Mouse (Mus musculus): Measurements from ENCODE around the gene Gdf9. TPM values are rescaled to one million over a fixed set of nuclear protein-coding genes. Genes with fewer than 3 reads are reported as not detected.
A peak's percentile ranks its signal among the peaks of the same experiment; 100 is the strongest.

Gene Gdf9
- polyA plus RNA-seq (2015; fragmentation: Nextera tagmentation; extraction: Ambion mirVana) = 3.9 and 4.7 TPM in 2 replicates

DNA sequence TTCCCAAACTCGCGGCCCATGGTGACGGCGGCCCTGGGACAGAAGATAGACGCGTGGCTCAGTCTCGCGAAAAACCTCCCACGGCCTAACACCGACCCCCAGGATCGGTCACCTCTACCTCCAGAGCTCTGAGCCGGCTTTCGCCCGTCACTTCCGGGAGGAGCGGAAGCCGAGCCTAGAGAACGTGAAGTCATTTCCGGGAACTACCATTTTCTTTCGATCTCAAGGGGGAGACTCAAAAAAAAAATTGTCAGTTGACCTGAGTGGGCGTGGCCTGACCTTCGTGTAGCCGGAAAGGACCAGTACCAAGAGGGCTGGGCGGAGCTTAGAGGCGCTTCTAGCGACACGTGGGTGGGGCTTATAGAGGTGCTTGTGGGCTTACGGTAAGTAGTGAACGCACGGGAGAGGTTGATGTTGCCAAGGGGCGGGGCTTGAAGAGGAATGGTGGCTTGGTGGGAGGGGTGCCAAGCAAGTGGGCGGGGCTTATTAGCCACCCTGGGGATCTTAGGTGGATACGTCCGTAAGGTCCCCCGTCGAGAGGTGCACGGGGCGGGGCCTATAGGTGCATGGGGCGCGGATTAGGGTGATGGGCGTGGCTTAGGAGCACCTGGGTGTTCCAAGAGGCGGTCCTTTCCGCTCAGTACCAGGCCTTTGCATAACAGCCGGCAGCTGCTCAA, at the start of gene Gdf9, which contains the start of gene Uqcrq:
Gdf9 (plus strand) TSS at position 354 of the 677 bp plus-strand sequence.
Uqcrq (minus strand) TSS at position 162 of the 677 bp plus-strand sequence.
- peak within 1 kb of the TSS; percentile 91 for H3K4me2 ChIP-seq (ENCODE audit: low read length)
- peak within 1 kb of the TSS; percentile 85 for H3K4me3 ChIP-seq (replicated peaks; ENCODE audit: low read length)
- WGBS = under 1% methylated on average over 44 of the region's 44 CpGs
- H3K36me3 ChIP-seq (ENCODE audit: control insufficient read depth, insufficient read depth) = peaks cover 6% of the 10 kb centered on the region; the same call in 1 of the 2 replicates
- H3K9ac ChIP-seq (replicated peaks; ENCODE audit: low read depth, low read length) = peak within 1 kb of the TSS; percentile 88
- ATAC-seq = peak; percentile 95
- H3K9me3 ChIP-seq (ENCODE audit: control insufficient read depth, low read length) = no peaks in the 10 kb centered on the region
- peaks cover 15% of the 10 kb centered on the region for H3K4me1 ChIP-seq (replicated peaks; ENCODE audit: control insufficient read depth, insufficient read depth, low read length)
- no peaks in the 10 kb centered on the region for H3K27me3 ChIP-seq (replicated peaks; ENCODE audit: control insufficient read depth, insufficient read depth, low read length)
- H3K27ac ChIP-seq (ENCODE audit: low read length) = peak within 1 kb of the TSS; percentile 73

DNA sequence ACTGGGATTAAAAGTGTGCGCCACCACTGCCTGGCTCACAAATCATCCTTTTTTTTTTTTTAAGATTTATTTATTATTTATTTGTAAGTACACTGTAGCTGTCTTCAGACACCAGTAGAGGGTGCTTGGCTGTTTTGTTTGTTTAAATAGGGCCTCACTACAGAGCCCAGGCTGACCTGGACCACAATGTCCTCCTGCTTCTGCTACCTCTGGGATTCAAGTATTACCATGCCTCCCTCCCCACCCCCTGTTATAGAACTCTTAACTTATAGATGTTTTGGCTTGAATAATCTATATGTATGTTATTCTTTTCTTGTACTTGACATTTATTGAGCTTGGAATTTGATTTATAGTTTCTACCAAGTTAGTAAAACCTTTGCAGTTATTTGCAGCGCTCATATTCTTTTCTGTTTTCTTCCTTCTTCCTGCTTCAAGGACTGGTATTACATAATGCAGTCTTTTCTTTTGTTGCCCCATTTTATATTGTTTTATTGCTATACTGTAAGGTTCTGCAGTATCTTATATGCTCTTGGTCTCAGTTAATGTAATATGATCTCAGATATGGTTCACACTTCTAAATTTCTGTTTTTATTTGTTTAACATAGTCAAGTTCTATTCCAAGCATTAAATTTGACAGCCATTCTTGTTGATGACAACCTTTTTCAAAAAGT, 46.9 kb upstream of the Gdf9 start:
- Histone ChIP-seq H3K9ac (replicated peaks; ENCODE audit: low read depth, low read length) (no peak overlapping the region), H3K27ac (ENCODE audit: low read length) (no peak overlapping the region), H3K27me3 (replicated peaks; ENCODE audit: control insufficient read depth, insufficient read depth, low read length) (no peaks in the 10 kb centered on the region), H3K4me2 (ENCODE audit: low read length) (no peak overlapping the region), H3K36me3 (ENCODE audit: control insufficient read depth, insufficient read depth) (peaks cover 10% of the 10 kb centered on the region), H3K9me3 (ENCODE audit: control insufficient read depth, low read length) (no peaks in the 10 kb centered on the region), H3K4me3 (replicated peaks; ENCODE audit: low read length) (no peak overlapping the region), H3K4me1 (replicated peaks; ENCODE audit: control insufficient read depth, insufficient read depth, low read length) (no peaks in the 10 kb centered on the region)
- WGBS = 96% methylated on average over 2 of the region's 2 CpGs
- ATAC-seq = no peak

DNA sequence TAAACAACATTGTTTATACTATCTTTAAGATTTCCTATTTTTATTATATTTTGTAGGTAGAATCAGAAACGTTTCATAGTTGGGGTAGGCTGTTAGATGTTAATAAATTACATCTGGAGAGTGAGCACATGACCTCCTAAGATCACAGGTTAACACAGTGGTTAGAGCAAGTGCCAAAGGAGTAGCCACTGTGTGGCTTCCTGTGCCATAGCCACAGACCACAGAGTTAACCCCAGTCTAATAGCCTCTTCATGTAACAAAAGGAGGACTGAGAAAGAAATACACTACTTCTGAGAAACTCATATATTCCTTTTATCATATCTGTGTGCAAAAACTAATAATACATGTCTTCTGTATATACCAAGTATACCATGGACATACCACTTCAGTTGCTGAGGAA, 37.0 kb upstream of the Gdf9 start:
- ATAC-seq = no peak
- 97% methylated on average over 1 of the region's 1 CpGs for WGBS
- H3K9me3 ChIP-seq (ENCODE audit: control insufficient read depth, low read length) = no peaks in the 10 kb centered on the region
- no peak overlapping the region for H3K4me2 ChIP-seq (ENCODE audit: low read length)
- H3K4me1 ChIP-seq (replicated peaks; ENCODE audit: control insufficient read depth, insufficient read depth, low read length) = no peaks in the 10 kb centered on the region
- H3K27me3 ChIP-seq (replicated peaks; ENCODE audit: control insufficient read depth, insufficient read depth, low read length) = no peaks in the 10 kb centered on the region
- no peak overlapping the region for H3K9ac ChIP-seq (replicated peaks; ENCODE audit: low read depth, low read length)
- H3K4me3 ChIP-seq (replicated peaks; ENCODE audit: low read length) = no peak overlapping the region
- H3K36me3 ChIP-seq (ENCODE audit: control insufficient read depth, insufficient read depth) = peaks cover 22% of the 10 kb centered on the region
- no peak overlapping the region for H3K27ac ChIP-seq (ENCODE audit: low read length)

DNA sequence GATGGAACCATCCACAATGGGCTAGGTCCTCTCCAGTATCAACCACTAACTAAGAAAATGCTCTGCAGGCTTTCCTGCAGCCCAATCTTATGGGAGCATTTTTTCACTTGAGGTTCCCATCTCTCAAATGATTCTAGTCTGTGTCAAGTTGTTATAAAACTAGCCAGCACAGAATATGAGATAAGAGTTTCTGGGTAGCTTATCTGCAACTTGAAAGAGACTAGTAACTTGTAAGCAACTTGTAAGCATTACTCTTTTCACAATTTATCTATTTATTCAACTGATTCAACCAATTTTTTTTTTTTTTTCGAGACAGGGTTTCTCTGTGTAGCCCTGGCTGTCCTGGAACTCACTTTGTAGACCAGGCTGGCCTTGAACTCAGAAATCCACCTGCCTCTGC, 27.2 kb upstream of the Gdf9 start:
- 100% methylated on average over 1 of the region's 1 CpGs for WGBS
- ATAC-seq = no peak
- H3K27me3 ChIP-seq (replicated peaks; ENCODE audit: control insufficient read depth, insufficient read depth, low read length) = no peaks in the 10 kb centered on the region
- no peak overlapping the region for H3K4me3 ChIP-seq (replicated peaks; ENCODE audit: low read length)
- H3K27ac ChIP-seq (ENCODE audit: low read length) = no peak overlapping the region
- H3K4me1 ChIP-seq (replicated peaks; ENCODE audit: control insufficient read depth, insufficient read depth, low read length) = no peaks in the 10 kb centered on the region
- H3K9ac ChIP-seq (replicated peaks; ENCODE audit: low read depth, low read length) = no peak overlapping the region
- H3K36me3 ChIP-seq (ENCODE audit: control insufficient read depth, insufficient read depth) = peaks cover 41% of the 10 kb centered on the region
- H3K9me3 ChIP-seq (ENCODE audit: control insufficient read depth, low read length) = no peaks in the 10 kb centered on the region
- no peak overlapping the region for H3K4me2 ChIP-seq (ENCODE audit: low read length)

DNA sequence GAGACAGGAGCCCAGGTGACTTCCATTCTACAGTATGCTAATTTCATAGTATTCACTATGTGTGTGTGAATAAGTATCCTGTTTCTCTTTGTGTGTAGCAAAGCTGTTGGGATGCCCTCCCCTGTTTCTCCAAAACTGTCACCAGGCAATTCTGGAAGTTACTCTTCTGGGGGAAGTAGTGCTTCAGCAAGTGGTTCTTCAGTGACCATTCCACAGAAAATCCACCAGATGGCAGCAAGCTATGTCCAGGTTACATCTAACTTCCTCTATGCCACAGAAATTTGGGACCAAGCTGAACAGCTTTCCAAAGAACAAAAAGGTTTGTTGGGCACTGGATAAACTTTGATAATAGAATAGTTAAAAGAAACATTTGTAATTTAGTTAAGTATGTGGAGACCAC, 19.1 kb upstream of the Gdf9 start:
- Histone ChIP-seq H3K9me3 (ENCODE audit: control insufficient read depth, low read length) (no peaks in the 10 kb centered on the region), H3K27ac (ENCODE audit: low read length) (no peak overlapping the region), H3K9ac (replicated peaks; ENCODE audit: low read depth, low read length) (no peak overlapping the region), H3K36me3 (ENCODE audit: control insufficient read depth, insufficient read depth) (peaks cover 56% of the 10 kb centered on the region), H3K4me2 (ENCODE audit: low read length) (no peak overlapping the region), H3K4me1 (replicated peaks; ENCODE audit: control insufficient read depth, insufficient read depth, low read length) (no peaks in the 10 kb centered on the region), H3K27me3 (replicated peaks; ENCODE audit: control insufficient read depth, insufficient read depth, low read length) (no peaks in the 10 kb centered on the region), H3K4me3 (replicated peaks; ENCODE audit: low read length) (no peak overlapping the region)
- ATAC-seq = no peak

DNA sequence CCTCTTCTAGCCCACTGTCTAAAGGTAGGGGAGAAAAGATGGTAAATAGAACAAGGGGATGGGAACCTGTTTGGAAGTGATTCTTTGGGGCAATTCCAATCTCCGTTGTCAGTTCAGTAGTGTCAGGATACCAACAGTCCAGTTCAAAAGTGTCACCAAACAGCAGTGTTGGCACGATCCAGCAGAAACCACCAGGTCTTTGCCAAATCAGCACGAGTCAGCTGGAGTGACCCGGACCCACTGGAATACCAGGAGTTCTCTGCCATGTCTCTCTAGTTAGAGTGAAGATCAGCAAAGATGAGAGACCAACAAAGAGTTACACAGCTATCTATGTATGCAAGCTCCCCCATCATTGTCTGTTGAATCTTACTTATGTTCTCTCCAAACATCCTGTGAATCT, 17.0 kb upstream of the Gdf9 start:
- no peak overlapping the region for H3K4me3 ChIP-seq (replicated peaks; ENCODE audit: low read length)
- peaks cover 62% of the 10 kb centered on the region for H3K36me3 ChIP-seq (ENCODE audit: control insufficient read depth, insufficient read depth)
- no peak overlapping the region for H3K9ac ChIP-seq (replicated peaks; ENCODE audit: low read depth, low read length)
- no peak overlapping the region for H3K4me2 ChIP-seq (ENCODE audit: low read length)
- H3K27ac ChIP-seq (ENCODE audit: low read length) = no peak overlapping the region
- no peaks in the 10 kb centered on the region for H3K4me1 ChIP-seq (replicated peaks; ENCODE audit: control insufficient read depth, insufficient read depth, low read length)
- WGBS = 93% methylated on average over 4 of the region's 4 CpGs
- no peak for ATAC-seq
- H3K27me3 ChIP-seq (replicated peaks; ENCODE audit: control insufficient read depth, insufficient read depth, low read length) = no peaks in the 10 kb centered on the region
- no peaks in the 10 kb centered on the region for H3K9me3 ChIP-seq (ENCODE audit: control insufficient read depth, low read length)

DNA sequence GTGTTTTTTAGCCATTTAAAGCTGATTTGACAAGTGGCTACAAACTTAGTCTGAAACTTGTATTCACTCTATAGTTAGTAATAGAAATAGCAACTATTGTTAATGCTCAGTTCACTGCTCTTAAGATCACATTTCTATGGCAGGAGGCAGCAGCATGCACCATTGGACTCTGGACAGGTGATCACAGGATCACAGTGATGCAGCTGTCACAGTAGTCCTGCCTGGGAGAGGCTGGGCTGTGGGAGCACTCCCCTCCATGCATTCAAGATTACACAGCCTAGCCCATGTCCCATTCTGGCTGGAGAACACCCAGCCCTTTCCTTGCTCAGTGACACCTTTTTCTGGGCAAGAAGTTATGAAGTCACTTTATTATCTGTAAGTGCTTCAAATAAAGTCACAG, 12.8 kb upstream of the Gdf9 start:
- ATAC-seq = no peak
- H3K27me3 ChIP-seq (replicated peaks; ENCODE audit: control insufficient read depth, insufficient read depth, low read length) = no peaks in the 10 kb centered on the region
- H3K9me3 ChIP-seq (ENCODE audit: control insufficient read depth, low read length) = no peaks in the 10 kb centered on the region
- H3K4me1 ChIP-seq (replicated peaks; ENCODE audit: control insufficient read depth, insufficient read depth, low read length) = no peaks in the 10 kb centered on the region
- no peak overlapping the region for H3K4me3 ChIP-seq (replicated peaks; ENCODE audit: low read length)
- H3K9ac ChIP-seq (replicated peaks; ENCODE audit: low read depth, low read length) = no peak overlapping the region
- peaks cover 47% of the 10 kb centered on the region for H3K36me3 ChIP-seq (ENCODE audit: control insufficient read depth, insufficient read depth)
- no peak overlapping the region for H3K4me2 ChIP-seq (ENCODE audit: low read length)
- H3K27ac ChIP-seq (ENCODE audit: low read length) = no peak overlapping the region

DNA sequence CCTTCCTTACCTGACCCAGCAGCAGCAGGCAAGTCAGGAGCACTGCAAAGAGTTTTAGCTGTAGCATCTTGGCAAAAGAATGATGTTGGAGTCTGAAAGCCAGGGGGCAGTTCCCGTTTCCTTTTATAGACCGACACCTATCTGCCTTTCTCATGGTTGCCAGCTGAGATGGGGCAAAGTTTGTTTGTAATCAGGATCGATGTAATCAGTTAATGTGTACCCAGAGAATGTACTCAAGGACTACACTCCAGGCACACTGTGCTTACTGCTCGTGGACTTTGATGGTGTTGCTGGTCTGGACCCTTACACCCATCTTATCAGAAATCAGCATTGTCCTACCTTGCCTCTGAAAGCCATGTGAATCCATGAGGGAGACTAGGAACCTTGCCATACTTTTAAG, 7.8 kb upstream of the Gdf9 start, which contains the start of gene Leap2:
Leap2 (minus strand) TSS at position 135 of the 400 bp plus-strand sequence.
- Histone ChIP-seq H3K4me3 (replicated peaks; ENCODE audit: low read length) (no peak within 1 kb of the TSS), H3K9me3 (ENCODE audit: control insufficient read depth, low read length) (no peaks in the 10 kb centered on the region), H3K36me3 (ENCODE audit: control insufficient read depth, insufficient read depth) (peaks cover 17% of the 10 kb centered on the region), H3K27ac (ENCODE audit: low read length) (no peak within 1 kb of the TSS), H3K27me3 (replicated peaks; ENCODE audit: control insufficient read depth, insufficient read depth, low read length) (no peaks in the 10 kb centered on the region), H3K4me1 (replicated peaks; ENCODE audit: control insufficient read depth, insufficient read depth, low read length) (no peaks in the 10 kb centered on the region), H3K4me2 (ENCODE audit: low read length) (no peak within 1 kb of the TSS), H3K9ac (replicated peaks; ENCODE audit: low read depth, low read length) (no peak within 1 kb of the TSS)
- no peak for ATAC-seq
- 88% methylated on average over 4 of the region's 4 CpGs for WGBS

DNA sequence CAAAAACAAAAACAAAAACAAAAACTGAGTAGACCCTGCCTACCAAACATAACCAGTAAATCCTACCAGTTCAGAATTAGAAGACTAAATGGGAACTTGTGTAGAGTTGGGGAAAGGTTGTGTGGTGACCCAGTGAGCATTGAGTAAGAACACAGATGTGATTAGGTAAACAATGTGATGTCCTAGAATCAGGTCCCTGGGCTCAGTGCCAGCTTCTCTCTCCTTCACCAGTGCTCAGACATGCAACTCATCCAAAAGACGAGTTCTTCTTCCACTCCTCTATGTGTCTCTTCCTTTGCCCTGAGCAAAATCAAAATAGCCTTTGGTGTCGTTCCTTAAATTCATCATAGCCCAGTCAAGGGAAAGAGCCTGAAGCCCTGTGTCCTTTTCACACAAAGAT, 6.0 kb upstream of the Gdf9 start:
- Histone ChIP-seq H3K27me3 (replicated peaks; ENCODE audit: control insufficient read depth, insufficient read depth, low read length) (no peaks in the 10 kb centered on the region), H3K9ac (replicated peaks; ENCODE audit: low read depth, low read length) (no peak overlapping the region), H3K27ac (ENCODE audit: low read length) (no peak overlapping the region), H3K4me2 (ENCODE audit: low read length) (no peak overlapping the region), H3K4me3 (replicated peaks; ENCODE audit: low read length) (no peak overlapping the region), H3K36me3 (ENCODE audit: control insufficient read depth, insufficient read depth) (peaks cover 10% of the 10 kb centered on the region; the same call in 1 of the 2 replicates), H3K9me3 (ENCODE audit: control insufficient read depth, low read length) (no peaks in the 10 kb centered on the region), H3K4me1 (replicated peaks; ENCODE audit: control insufficient read depth, insufficient read depth, low read length) (peaks cover 7% of the 10 kb centered on the region)
- 81% methylated on average over 2 of the region's 2 CpGs for WGBS
- no peak for ATAC-seq

All from forebrain, embryonic 16.5 days (tissue).